Mouse (Mus musculus) bone marrow, adult 2 months (tissue): Measurements from ENCODE around the gene Spint5.

Source experiments
- CTCF ChIP-seq: fragments of 200-500 bp; IDR thresholded peaks from 2 replicates; pipeline ENCODE4 v1.5.1; 2011; ENCODE audit warnings: low read length, control low read depth; ENCODE audit not compliant: control insufficient read depth, insufficient read depth
- POLR2A ChIP-seq: fragments of 200-500 bp; IDR thresholded peaks from 2 replicates; pipeline ENCODE4 v1.6.1; 2011; ENCODE audit warnings: low read depth, mild to moderate bottlenecking, control low read depth, low read length, borderline replicate concordance; ENCODE audit not compliant: control insufficient read depth

DNA sequence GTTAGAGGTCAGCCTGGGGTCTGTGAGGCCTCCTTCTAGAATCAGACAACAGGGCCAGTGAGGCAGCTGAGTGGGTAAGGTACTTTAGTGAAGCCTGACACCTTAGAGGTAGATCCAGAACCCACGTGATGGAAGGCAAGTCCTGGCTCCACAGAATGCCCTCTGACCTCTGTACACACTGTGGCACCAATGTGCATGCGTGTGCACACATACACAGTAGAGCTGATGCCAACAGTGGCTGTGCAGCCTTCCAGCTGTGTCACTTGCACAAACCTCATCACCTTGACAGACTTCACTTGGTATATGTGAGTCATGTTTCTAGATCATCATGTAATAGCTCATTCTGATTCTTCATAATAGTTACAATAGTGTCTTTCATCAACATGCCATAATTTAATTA lies 37.3 kb downstream of the Spint5 start:
- TF ChIP-seq CTCF: no peak
- TF ChIP-seq POLR2A: no peak
